Mouse (Mus musculus) layer of hippocampus, postnatal 25 days (tissue): ENCODE results near the gene Btbd9. TPM values are rescaled to one million over a fixed set of nuclear protein-coding genes. Genes with fewer than 3 reads are reported as not detected.
"Not testable (repeated sequence)": the region's sequence is repeated elsewhere in the genome, so short reads cannot be mapped to it uniquely, and the experiment has no call there.

ENCODE experiments used
- DNase-seq, 2 experiments: peaks; one replicate each; pipeline ENCODE4 v3.0.0; 2022; ENCODE audit warnings: mixed read lengths in 2 of 2, low spot score in 1 of 2; ENCODE audit errors: extremely low spot score in 1 of 2
- total RNA-seq, 2 experiments: library from RNA; stranded (reverse); gene quantifications; 2 replicates each; pipeline ENCODE4 v1.2.3; 2021

The Btbd9 gene
- total RNA-seq, 2 experiments from 2014 or later = 138 to 162 TPM

DNA sequence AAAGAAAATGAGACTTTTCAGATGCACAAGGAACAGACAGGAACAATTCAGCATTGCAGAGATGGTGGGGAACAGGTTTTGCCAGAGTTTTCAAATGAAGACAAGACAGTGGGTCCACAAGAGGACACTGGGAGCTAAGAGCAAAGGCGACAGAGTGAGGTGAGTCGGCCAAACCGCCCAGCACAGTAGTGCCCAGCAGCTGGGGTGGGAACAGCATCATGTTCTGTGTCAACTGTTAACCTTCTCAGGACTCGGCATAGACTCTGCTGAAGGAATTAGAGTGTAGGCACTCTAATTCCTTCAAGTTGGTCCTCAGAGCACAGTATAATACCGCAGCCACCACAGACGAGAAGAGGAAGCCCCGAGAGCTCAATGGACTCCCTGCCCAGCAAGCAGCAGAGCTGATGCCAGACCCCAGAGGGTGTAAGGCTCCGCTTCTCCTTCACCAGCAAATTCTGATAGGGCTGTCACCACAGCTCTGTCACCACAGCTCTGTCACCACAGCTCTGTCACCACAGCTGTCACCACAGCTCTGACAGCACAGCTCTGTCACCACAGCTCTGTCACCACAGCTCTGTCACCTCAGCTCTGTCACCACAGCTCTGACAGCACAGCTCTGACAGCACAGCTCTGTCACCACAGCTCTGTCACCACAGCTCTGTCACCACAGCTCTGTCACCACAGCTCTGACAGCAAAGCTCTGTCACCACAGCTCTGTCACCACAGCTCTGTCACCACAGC, 57.7 kb downstream of the Btbd9 start:
- no peak for DNase-seq

GRCm38 (mm10) chr17:30516580-30517340, 59.5 kb downstream of the Btbd9 start:
- DNase-seq = no peak

- no peak for DNase-seq
Observed at GRCm38 (mm10) chr17:30515401-30515800, 60.9 kb downstream of the Btbd9 start.

GRCm38 (mm10) chr17:30513034-30513433, 63.3 kb downstream of the Btbd9 start:
- no peak for DNase-seq

GRCm38 (mm10) chr17:30512531-30512930, 63.8 kb downstream of the Btbd9 start:
- DNase-seq = no peak

GRCm38 (mm10) chr17:30512007-30512406, 64.3 kb downstream of the Btbd9 start:
- DNase-seq = no peak

DNA sequence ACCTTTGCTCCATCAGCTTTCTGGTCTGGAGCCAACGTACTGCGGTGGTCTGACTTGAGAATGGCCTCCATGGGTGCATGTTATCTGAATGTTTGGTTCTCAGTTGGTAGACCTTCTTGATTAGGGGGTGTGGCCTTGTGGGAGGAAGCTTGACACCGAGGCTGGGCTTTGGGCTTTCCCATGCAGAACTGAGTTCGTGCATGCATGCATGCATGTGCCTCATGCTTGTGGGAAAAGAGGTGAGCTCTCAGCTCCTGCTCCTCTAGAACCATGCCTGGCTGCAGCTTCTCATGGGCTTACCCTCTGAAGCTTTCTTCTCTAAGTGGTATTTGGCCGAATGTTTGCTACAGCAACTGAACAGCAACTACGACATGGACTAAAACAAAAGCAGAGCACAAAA, 64.9 kb downstream of the Btbd9 start:
- no peak for DNase-seq

GRCm38 (mm10) chr17:30510171-30510570, 66.1 kb downstream of the Btbd9 start:
- DNase-seq = peak in 1 of 2 experiments; percentile 47

DNA sequence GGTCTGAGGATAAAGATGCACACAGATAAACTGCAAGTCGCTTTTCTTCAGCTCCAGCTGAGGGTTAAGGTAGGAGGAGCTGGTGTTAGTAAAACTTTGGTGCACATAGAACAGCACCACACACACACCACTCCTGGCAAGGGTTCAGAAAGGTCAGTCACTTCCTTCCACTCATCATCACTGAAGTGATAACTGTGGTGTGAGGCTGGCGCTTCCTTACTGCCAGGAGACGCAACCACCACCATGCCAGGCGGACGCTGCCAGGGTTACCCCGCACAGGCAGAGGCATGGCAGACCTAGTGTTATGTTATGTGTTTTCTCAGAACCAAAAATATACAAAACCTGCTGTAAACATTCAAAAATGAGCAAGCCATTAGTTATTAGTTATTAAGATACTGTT, 66.6 kb downstream of the Btbd9 start:
- no peak for DNase-seq

- DNase-seq = no peak
Observed at GRCm38 (mm10) chr17:30507636-30508576, 68.4 kb downstream of the Btbd9 start.

- no peak for DNase-seq
Observed at GRCm38 (mm10) chr17:30506916-30507315, 69.4 kb downstream of the Btbd9 start.

GRCm38 (mm10) chr17:30499541-30499940, 76.7 kb downstream of the Btbd9 start:
- not testable (repeated sequence) for DNase-seq

DNA sequence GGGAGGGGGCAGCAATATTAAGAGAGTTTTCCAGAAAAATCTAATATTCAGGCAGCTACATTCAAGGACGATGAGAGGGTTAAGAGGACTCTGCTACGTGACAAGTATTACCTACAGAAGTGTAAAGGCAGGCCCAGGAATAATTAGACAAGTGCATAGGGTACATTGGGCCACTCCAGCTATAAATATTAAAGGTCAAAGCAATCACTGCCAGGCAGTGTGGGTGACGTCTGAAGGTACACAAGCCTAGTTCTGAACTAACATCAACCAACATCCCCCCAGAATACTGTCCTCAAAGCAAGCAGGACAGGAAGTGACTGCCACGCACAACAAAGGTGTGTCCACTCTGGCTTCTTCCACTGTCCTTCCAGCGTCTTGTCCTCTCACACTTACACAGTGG, 77.5 kb downstream of the Btbd9 start:
- DNase-seq = no peak

- peak in 1 of 2 experiments; percentile 51 for DNase-seq
Observed at GRCm38 (mm10) chr17:30498376-30498719, 77.9 kb downstream of the Btbd9 start.

DNA sequence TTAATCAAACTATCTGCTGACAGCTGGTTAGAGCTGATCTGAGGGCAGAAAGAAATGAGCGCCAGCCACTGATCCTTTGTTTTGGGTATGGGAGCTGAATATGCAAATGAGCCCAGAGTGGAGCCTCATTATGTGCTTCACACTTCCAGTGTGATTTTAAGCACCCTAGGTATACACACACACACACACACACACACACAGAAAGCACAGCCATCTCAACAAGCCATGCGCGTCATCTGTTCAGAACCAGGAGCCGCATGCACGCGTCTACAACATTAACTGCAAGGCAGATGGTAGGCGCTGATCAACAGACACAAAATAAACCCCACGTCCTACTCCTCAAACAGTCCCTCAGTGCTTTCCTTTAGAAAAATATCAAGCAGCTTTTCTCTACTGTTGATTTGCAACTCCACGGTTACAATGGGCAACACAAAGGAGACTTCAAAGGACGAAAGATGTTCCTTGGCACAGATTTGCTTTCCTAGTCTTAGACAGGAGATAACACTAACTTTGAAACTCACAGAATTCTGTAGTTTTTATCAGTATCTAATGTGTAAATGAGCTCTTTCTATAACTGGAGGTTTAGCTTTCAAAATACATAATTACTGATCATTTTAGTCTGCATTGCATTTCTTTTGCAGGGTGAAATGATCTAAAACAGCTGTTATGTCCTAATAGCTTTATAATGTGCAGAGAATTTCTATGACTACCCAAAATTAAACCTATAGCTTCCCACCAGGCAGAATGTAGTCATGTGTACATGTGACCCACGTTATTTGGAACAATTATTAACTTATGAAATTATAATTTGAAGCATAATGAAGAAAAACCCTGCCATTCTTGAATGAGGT, 78.5 kb downstream of the Btbd9 start:
- peak; percentile 52 to 54 for DNase-seq

DNA sequence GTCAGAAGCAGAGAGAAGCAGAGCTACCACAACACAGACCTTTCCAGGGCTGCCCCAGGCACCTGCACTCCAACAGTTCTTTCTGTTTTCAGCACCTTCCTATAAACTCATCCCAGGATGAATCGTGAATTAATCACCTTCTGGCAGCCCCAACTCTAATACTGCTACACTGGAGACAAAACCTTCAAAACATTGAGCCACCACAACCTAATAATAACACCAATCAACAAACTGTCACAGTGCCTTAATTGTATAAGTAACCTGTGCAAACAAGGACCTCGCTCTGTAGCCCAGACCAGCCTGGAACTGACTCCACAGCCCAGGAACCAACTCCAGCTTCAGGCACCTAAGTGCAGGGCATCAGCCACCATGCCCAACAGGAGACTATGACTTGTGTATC, 80.7 kb downstream of the Btbd9 start:
- no peak for DNase-seq

- DNase-seq = no peak
Observed at GRCm38 (mm10) chr17:30495154-30495553, 81.1 kb downstream of the Btbd9 start.

GRCm38 (mm10) chr17:30493481-30493880, 82.8 kb downstream of the Btbd9 start:
- DNase-seq = no peak

GRCm38 (mm10) chr17:30492191-30492590, 84.1 kb downstream of the Btbd9 start:
- no peak for DNase-seq

- DNase-seq = no peak
Observed at GRCm38 (mm10) chr17:30491601-30492000, 84.7 kb downstream of the Btbd9 start.
